20 mouse cellular contexts compared by ENCODE assay signal in the genomic region with DNA sequence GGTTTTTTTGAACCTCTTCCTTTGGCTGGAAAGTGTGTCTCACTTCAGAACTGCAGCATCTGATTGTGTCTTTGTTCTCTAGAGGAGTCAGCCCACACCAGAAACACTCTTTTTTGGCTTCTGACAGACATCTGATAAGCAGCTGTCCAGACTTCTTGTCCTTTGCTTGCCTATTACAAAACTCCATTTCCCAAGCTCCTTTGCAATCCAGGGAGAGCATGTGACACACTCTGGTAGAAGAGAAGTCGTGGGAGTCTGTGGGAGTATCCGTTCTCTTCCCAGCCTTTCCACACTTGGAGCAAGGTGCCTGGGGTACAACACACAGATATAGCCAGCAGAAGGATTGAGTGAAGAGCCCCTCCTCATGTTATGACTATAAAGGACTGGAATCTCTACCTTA. TPM values are rescaled to one million over a fixed set of nuclear protein-coding genes. Genes with fewer than 3 reads are reported as not detected.
DNase-seq lines count a peak whose midpoint lies in the region; ATAC-seq and TF ChIP-seq lines count a peak whose summit lies in the region.
"Had no signal": no experiment of that assay in that cellular context is flagged by ENCODE, and none has a peak within 500 bp of the region (broad histone marks: within the 10 kb centered on the region; RNA-seq: fewer than 3 reads in every experiment).

No protein-coding gene starts in this region.

- no peak for TF ChIP-seq CTCF in hindbrain, postnatal 0 days (IDR thresholded peaks at IDR 0.05; ENCODE audit: low read depth)
- no peak for TF ChIP-seq CTCF in C2C12 (IDR thresholded peaks at IDR 0.05; ENCODE audit: control insufficient read depth, insufficient read depth, insufficient read length)

- DNase-seq in hindbrain, postnatal 0 days (ENCODE audit: low spot score) = peak; percentile 37
- no peak for DNase-seq in lung, adult 18-20 months
- peak; percentile 57 for DNase-seq in adipocyte (ENCODE audit: low spot score)
- DNase-seq in embryo, embryonic 10 days (ENCODE audit: low spot score) = no peak
- no peak for DNase-seq in embryo, embryonic 10.5 days (ENCODE audit: low spot score)
- DNase-seq: adrenal gland, postnatal 36 days; cerebellum, adult 2 months; gastrocnemius, postnatal 10 days; heart, adult 2 months; heart, postnatal 4 days; kidney, postnatal 10 days; right cerebral cortex, postnatal 25 days; thymus, adult 2 months had no signal

- no peaks in the 10 kb centered on the region for H3K9me3 ChIP-seq in hindbrain, postnatal 0 days (ENCODE audit: low read length)
- no peaks in the 10 kb centered on the region for H3K9me3 ChIP-seq in hindbrain, embryonic 12.5 days (replicated peaks)
- H3K9me3 ChIP-seq in lung, embryonic 15.5 days = no peaks in the 10 kb centered on the region
- H3K9me3 ChIP-seq: forebrain, embryonic 12.5 days; megakaryocyte, embryonic 14.5 days; midbrain, embryonic 15.5 days; stomach, embryonic 15.5 days had no signal

- ATAC-seq in hindbrain, postnatal 0 days = no peak
- no peak for ATAC-seq in hindbrain, embryonic 12.5 days (ENCODE audit: low FRiP score)
- ATAC-seq in lung, embryonic 15.5 days (ENCODE audit: borderline replicate concordance, extremely low read depth, low FRiP score, low TSS enrichment) = no peak
- ATAC-seq: midbrain, embryonic 15.5 days had no signal

- no peaks in the 10 kb centered on the region for H3K4me1 ChIP-seq in hindbrain, postnatal 0 days (ENCODE audit: insufficient read depth, low read length)
- H3K4me1 ChIP-seq in hindbrain, embryonic 12.5 days = no peaks in the 10 kb centered on the region
- peaks cover 9% of the 10 kb centered on the region; the same call in 1 of the 2 replicates for H3K4me1 ChIP-seq in lung, embryonic 15.5 days
- H3K4me1 ChIP-seq: forebrain, embryonic 12.5 days; midbrain, embryonic 15.5 days; stomach, embryonic 15.5 days had no signal

- H3K4me2 ChIP-seq in hindbrain, postnatal 0 days (ENCODE audit: low read depth, low read length) = no peak overlapping the region
- no peak overlapping the region for H3K4me2 ChIP-seq in hindbrain, embryonic 12.5 days (replicated peaks)
- H3K4me2 ChIP-seq in lung, embryonic 15.5 days = no peak overlapping the region
- H3K4me2 ChIP-seq: forebrain, embryonic 12.5 days; midbrain, embryonic 15.5 days; stomach, embryonic 15.5 days had no signal

- 27% methylated on average over 2 of the region's 2 CpGs for WGBS in hindbrain, postnatal 0 days
- 31% methylated on average over 2 of the region's 2 CpGs for WGBS in hindbrain, embryonic 12.5 days
- 18% methylated on average over 2 of the region's 2 CpGs for WGBS in lung, embryonic 15.5 days

- no peaks in the 10 kb centered on the region for H3K79me3 ChIP-seq in C2C12 (ENCODE audit: low read depth)

- H3K27me3 ChIP-seq in hindbrain, postnatal 0 days (ENCODE audit: insufficient read depth, low read length) = no peaks in the 10 kb centered on the region
- peaks cover 8% of the 10 kb centered on the region for H3K27me3 ChIP-seq in hindbrain, embryonic 12.5 days
- 0 out of 2 replicates have a peak, but pooled peaks cover 2% of the 10 kb centered on the region for H3K27me3 ChIP-seq in lung, embryonic 15.5 days
- no peaks in the 10 kb centered on the region for H3K27me3 ChIP-seq in C2C12 (ENCODE audit: control insufficient read depth, insufficient read depth, insufficient read length)
- H3K27me3 ChIP-seq: megakaryocyte, embryonic 14.5 days; stomach, embryonic 15.5 days had no signal

- no peak overlapping the region for H3ac ChIP-seq in C2C12 (ENCODE audit: control insufficient read depth, insufficient read length, low read depth)

- no peak overlapping the region for H3K27ac ChIP-seq in hindbrain, postnatal 0 days
- no peak overlapping the region for H3K27ac ChIP-seq in hindbrain, embryonic 12.5 days
- H3K27ac ChIP-seq in lung, embryonic 15.5 days = peak overlapping the region; percentile 8; the same call in 1 of the 2 replicates
- H3K27ac ChIP-seq: forebrain, embryonic 12.5 days; heart, adult 2 months; midbrain, embryonic 15.5 days; stomach, embryonic 15.5 days had no signal

- no peaks in the 10 kb centered on the region for H3K79me2 ChIP-seq in C2C12 (ENCODE audit: control insufficient read depth, insufficient read depth)

- H3K4me3 ChIP-seq in hindbrain, postnatal 0 days (ENCODE audit: low read length) = no peak overlapping the region
- H3K4me3 ChIP-seq in hindbrain, embryonic 12.5 days = no peak overlapping the region
- H3K4me3 ChIP-seq in lung, embryonic 15.5 days = no peak overlapping the region
- H3K4me3 ChIP-seq in C2C12 (ENCODE audit: insufficient read depth, poor library complexity, severe bottlenecking) = no peak overlapping the region
- H3K4me3 ChIP-seq: forebrain, embryonic 12.5 days; heart, adult 2 months; megakaryocyte, embryonic 14.5 days; midbrain, embryonic 15.5 days; stomach, embryonic 15.5 days had no signal

- H3K9ac ChIP-seq in hindbrain, postnatal 0 days (replicated peaks; ENCODE audit: low read length) = no peak overlapping the region
- no peak overlapping the region for H3K9ac ChIP-seq in hindbrain, embryonic 12.5 days
- no peak overlapping the region for H3K9ac ChIP-seq in lung, embryonic 15.5 days
- H3K9ac ChIP-seq: forebrain, embryonic 12.5 days; midbrain, embryonic 15.5 days; stomach, embryonic 15.5 days had no signal

- H3K36me3 ChIP-seq in hindbrain, postnatal 0 days (ENCODE audit: insufficient read depth, low read length) = no peaks in the 10 kb centered on the region
- no peaks in the 10 kb centered on the region for H3K36me3 ChIP-seq in hindbrain, embryonic 12.5 days
- H3K36me3 ChIP-seq in lung, embryonic 15.5 days = no peaks in the 10 kb centered on the region
- H3K36me3 ChIP-seq in C2C12 (ENCODE audit: control insufficient read depth, insufficient read depth) = no peaks in the 10 kb centered on the region
- H3K36me3 ChIP-seq: forebrain, embryonic 12.5 days; midbrain, embryonic 15.5 days; stomach, embryonic 15.5 days had no signal

TF ChIP-seq in C2C12, 6 proteins besides CTCF, POLR2A, EP300 and RAD21:
- TF ChIP-seq FOSL1 (IDR thresholded peaks at IDR 0.05; ENCODE audit: insufficient read depth, low read length, poor library complexity, severe bottlenecking) (no peak), CEBPB (IDR thresholded peaks at IDR 0.05; ENCODE audit: low read depth) (no peak), MAX (IDR thresholded peaks at IDR 0.05) (no peak), MYOD1 (IDR thresholded peaks at IDR 0.05; ENCODE audit: control insufficient read depth, insufficient read length, low read depth) (peak; percentile 11), MYOG (IDR thresholded peaks at IDR 0.05; ENCODE audit: control insufficient read depth, extremely low read depth, insufficient read length) (no peak), USF1 (IDR thresholded peaks at IDR 0.05; ENCODE audit: low read depth) (peak; percentile 90)

RNA-seq across cellular contexts. Expression of a gene that starts 5.6 kb away (rescaled TPM):
- 6.8 and 8.0 TPM in 2 replicates for total RNA-seq in hindbrain, postnatal 0 days (2014; rRNA removed)
- polyA plus RNA-seq in hindbrain, postnatal 0 days (2015; fragmentation: Nextera tagmentation; extraction: Ambion mirVana) = 7.5 and 7.9 TPM in 2 replicates
- polyA plus RNA-seq in hindbrain, embryonic 12.5 days (2016; fragmentation: Nextera tagmentation; extraction: Ambion mirVana) = 4.8 and 6.2 TPM in 2 replicates
- 48.9 and 54.9 TPM in 2 replicates for polyA plus RNA-seq in lung, embryonic 15.5 days (2015; fragmentation: Nextera tagmentation; extraction: Ambion mirVana)
- polyA plus RNA-seq in C2C12 (2012; fragmentation: generic; extraction: Trizol) = 336 TPM

Comparison
In these comparisons a context has a peak if more than half of its experiments do, and no peak if none do; other contexts are left out.
1. DNase-seq: peak in hindbrain, postnatal 0 days (single experiment) and adipocyte (single experiment); none in lung, adult 18-20 months (0 of 2), embryo, embryonic 10 days (single experiment) and embryo, embryonic 10.5 days (single experiment).